Mouse (Mus musculus) adrenal gland, adult 2 months (tissue): Measurements from ENCODE around the gene Dnaic2. TPM values are rescaled to one million over a fixed set of nuclear protein-coding genes. Genes with fewer than 3 reads are reported as not detected.

Experiments
- DNase-seq: peaks from one replicate; pipeline ENCODE4 v3.0.0; 2021
- polyA plus RNA-seq: library from polyadenylated mRNA; depleted of rRNA; stranded (reverse); fragments of >200 nt; gene quantifications from 2 replicates; pipeline ENCODE4 v1.2.3, GENCODE M21; 2012
- total RNA-seq, 2 experiments: library from RNA; stranded (reverse); gene quantifications; 2 replicates each; pipeline ENCODE4 v1.2.3; 2021

The Dnaic2 gene
- total and polyA plus RNA-seq, 3 experiments: 0.17 to 0.85 (median 0.58) TPM

DNA sequence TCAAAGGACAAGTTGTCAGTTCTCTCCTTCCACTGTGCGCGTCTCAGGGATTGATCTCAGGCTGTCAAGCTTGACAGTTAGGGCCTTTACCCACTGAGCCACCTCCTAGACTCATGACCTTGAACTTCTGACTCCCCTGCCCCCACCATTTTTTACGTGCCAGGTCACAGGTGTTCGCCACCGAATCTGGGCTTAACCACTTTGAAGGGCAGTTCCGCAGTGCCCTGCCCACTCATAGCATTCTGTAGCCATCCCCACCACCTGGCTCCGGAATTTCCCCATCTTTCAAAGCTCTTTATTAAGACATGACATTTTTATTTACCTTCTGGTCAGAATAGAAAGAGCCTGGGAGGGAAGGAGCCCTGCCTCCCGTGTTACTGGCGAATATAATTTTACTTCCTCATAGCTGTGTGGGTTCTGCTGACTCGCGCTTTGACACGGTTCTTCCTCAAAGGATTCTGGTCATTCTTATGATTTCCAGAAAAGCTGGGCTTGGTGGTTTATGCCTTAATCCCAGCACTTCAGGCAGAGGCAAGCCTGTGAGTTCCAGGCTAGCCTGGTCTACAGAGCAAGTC, 20.4 kb downstream of the Dnaic2 start:
- DNase-seq: no peak

GRCm38 (mm10) chr11:114764820-114765818, 37.9 kb downstream of the Dnaic2 start, which contains the start of gene Kif19a:
Gene Kif19a, plus strand, starts transcription at chr11:114765388.
- DNase-seq: peak; percentile 79

- DNase-seq: no peak
Measured at GRCm38 (mm10) chr11:114769911-114770310, 42.7 kb downstream of the Dnaic2 start.

- no peak for DNase-seq
Measured at GRCm38 (mm10) chr11:114771896-114772295, 44.7 kb downstream of the Dnaic2 start.

DNA sequence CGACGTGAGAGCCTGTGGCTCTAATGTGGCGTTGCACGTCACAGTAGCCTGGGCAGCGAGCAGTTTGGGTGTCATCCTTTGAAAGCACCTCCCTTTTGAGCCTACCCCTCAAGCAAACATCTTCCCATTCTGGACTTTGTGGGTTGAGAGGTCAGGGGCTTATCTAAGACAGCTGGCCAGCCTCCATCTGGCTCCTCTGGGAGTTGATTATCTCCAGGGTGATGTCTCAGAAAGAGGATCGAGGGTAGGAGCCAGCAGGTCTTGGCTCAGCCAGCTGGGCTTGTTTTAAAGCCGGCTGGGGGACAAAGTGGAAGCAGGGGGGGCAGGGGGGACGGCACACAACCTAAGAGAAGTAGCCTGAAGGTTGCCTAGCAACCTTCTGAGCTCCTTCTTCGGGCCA, 52.9 kb downstream of the Dnaic2 start:
- DNase-seq: no peak

- DNase-seq: no peak
Measured at GRCm38 (mm10) chr11:114785892-114786291, 58.7 kb downstream of the Dnaic2 start.

DNA sequence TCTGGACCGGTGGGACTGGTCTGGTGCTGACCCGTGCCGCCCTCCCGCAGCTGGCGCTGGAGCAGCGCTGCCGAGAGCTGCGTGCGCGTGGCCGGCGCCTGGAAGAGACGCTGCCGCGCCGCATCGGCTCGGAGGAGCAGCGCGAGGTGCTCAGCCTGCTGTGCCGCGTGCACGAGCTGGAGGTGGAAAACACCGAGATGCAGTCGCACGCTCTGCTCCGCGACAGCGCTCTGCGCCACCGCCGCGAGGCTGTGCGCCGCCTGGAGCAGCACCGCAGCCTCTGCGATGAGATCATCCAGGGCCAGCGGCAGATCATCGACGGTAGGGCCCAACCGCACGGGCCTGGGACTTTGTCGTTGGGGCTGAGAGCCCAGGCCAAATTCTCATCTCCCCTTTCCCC, 59.1 kb downstream of the Dnaic2 start:
- DNase-seq: peak; percentile 28

GRCm38 (mm10) chr11:114787611-114788010, 60.4 kb downstream of the Dnaic2 start:
- no peak for DNase-seq

DNA sequence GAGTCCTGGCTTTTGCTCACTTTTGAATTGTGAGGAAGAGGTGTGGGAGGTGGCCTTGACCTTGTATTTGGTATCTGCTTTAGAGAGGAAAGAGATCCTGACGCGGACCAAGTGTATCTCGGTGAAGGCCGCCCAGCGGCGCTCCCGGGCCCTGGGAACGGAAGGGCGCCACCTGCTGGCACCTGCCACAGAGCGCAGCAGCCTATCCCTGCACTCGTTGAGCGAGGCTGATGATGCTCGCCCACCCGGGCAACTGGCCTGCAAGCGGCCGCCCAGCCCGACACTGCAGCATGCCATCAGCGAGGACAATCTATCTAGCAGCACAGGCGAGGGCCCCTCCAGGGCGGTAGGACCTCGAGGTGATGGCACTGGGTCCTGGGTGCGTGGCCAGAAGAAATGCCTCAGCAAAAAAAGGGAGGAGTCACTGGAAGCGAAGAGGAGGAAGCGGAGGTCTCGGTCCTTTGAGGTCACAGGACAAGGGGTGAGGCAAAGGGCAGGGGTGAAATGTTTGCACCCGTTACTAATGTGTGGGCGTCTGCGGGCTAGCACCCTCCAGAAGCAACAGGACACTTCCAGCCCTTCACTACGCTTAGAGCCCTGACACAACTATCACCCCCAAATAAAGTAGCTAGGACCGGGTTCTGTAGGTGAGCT, 62.0 kb downstream of the Dnaic2 start:
- peak; percentile 84 for DNase-seq

DNA sequence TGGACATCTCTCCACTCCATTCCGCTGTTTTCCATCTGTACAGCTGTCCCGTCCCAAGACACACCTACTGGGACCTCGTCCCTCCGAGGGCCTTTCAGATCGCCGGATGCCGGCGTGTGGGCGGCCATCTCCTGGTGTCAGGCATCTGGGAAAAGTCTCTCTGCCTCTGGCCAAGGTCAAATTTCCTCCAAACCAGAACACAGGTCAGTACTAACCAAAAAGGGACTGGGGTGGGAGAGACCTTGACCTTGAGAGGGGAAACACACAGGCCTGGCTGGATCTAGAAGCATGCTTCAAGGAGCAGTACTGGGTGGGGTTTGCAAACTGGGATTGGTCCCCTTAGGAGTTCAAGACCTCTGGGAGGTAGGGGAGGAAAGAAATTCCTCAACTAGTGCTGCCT, 62.5 kb downstream of the Dnaic2 start:
- DNase-seq: peak; percentile 10

DNA sequence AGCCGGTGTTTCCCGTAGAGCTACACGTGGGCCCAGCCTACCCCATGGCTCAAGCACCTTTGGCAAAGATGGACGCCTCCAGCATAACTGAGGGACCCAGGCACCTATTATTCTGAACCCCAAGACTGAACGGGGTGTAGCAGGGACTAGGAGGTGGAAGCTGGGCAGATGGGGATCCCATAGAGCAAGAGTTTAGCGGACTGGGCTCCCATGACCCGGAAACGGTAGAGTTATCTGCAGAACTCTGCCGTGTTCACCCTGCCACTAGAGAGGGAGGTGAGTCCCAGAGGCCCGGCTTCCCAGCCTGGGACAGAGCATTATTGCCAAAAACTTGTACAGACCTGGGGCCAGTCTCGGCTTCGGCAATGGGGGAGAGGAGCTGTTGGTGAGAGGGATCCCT, 63.0 kb downstream of the Dnaic2 start:
- no peak for DNase-seq

- DNase-seq: no peak
Measured at GRCm38 (mm10) chr11:114790841-114791240, 63.6 kb downstream of the Dnaic2 start.

GRCm38 (mm10) chr11:114791351-114791889, 64.2 kb downstream of the Dnaic2 start:
- peak; percentile 8 for DNase-seq

DNA sequence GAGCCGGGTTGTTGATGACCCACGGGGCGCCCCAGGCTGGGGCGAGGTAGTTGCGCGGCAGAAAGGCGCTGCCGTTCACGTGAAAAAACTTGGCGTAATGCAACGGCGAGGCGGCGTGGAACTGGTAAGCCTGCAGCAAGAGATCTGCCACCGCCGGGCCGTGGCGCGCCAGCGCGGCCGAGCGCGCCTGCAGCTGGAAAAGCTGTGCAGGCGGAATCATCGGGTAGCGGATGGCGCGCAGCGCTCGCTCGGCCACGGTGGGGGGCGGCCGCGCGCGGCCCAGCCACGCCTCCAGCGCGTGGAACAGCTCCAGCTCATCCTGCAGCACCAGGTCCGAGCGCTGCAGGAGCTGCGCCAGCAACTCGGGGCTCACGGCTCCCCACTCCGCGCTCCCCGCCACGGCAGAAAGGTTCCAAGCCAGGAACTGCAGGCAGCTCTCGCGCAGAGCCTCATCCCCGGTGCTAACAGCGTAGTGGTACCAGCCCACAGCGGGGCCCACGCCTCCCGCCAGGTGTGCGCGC, 64.7 kb downstream of the Dnaic2 start:
- DNase-seq: no peak

DNA sequence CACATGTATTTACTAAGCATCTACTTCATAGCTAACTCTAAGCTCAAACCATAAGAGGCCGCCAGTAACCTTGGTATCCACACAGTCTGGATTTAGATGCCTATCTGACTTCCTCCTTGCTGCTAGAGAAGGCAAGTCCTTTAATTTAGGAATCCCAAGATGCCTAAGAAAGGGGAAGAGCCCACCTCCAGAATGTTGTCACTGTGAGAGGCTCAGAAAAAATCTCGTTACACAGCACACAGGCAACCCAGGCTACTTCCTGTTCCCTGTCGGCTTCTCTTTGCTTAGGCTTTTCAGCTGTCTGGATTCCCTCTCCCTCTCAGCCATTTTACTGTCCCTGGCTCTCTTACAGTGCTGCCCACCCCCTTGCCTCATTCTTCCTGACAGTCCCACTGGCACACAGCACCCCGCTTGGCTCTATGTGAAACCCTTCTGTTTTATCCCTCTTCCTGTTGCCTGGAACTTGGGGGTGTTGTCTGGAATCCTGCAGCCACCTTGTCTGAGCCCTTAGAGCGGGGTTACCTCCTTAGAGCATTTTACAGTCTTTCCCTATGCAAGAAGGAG, 65.8 kb downstream of the Dnaic2 start:
- no peak for DNase-seq

DNA sequence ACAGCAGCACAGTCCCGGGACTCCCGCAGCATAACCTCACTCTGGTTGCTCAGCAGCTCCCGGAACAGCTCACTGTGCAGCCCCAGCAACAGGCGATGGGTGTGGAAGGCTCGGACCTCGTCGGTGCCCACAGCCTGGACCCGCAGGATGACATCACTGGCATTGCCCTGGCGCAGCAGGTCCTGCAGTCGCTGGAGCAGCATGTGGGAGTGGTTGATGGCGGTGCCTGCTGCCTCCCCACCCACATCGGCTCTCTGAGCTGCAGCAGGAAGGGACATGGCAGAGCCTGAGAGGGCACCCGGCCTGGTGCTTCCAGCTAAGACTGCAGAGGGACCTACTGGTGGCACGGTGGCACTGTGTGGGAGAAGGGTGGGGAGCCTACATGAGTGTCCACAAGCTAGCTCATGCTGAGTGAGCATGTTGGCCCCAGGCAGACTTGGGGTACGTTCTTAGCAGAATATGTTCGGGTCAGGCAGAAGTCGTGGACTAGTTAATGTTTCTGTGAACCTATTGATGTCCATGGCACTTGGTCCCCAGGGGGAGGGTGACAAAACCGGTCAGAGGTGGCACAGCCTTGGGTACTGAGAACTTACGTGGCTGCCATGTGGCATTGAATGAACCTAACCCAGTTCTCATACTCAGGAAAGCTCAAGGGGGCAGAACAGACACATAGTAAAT, 66.8 kb downstream of the Dnaic2 start:
- DNase-seq: no peak

DNA sequence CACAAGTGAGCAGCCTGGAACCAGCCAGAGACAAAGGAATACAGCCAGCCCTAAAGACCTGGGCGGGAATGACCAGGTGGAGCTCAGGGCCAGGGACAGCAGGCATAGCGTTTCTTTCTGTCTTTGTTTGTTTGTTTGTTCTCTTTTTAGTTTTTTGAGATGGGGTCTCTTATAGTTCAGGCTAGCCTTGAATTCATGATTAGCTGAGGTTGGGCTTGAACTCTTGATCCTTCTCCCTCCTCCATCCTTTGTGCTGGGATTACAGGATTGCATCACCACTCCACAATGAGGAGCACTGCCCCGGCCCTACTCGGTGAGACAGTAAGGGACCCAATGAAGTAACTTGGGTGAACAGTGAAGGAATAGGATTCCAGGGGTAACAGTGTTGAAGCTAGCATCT, 67.5 kb downstream of the Dnaic2 start:
- DNase-seq: no peak

DNA sequence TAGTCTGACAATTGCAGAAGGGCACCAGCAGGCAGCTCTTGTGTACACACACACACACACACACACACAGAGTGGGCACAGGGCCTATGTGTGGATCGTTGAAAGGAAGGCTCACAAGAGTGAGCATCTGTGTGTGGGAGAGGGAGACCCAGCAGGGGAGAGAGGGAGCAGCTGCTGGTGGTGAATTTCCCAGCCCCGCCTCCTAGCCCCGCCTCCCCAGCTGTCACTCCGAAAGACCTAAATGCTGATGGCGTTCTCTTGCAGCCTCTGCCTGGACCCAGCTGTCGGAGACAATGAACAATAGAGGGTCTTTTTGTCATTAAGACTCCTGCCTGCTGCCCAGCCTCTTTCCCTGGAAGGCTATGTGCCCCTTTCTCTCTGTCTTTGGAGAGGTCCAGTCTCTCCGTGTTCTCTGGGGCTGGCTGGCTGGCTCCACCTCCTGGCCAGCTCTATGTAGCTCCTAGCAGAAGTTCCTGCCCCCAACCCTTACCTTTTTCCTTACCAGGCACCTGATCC, 68.1 kb downstream of the Dnaic2 start:
- DNase-seq: peak; percentile 40

DNA sequence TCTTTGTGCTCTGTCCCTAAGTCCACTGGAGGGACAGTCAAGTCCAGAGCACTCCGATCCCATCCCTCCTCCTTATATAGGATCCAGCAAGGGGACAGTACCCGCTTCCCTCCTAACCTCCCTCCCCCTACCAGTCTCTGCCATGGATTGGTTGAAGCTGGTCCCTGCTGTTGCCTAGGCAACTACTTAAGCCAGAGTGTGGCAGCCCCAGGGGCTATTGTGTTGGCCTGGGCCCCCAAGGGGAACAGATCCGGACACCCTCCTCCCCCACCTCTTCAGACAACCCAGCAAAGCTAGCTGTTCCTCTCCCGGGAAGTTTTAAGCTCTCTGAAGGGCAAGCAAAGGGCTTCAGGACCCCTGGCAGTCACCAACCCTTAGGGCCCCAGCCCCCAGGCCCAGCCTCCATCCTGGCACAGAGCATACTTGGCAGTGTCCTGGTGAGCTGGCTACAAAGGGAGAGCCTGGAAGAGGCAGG, 68.7 kb downstream of the Dnaic2 start, which contains the start of gene Btbd17:
Gene Btbd17 (minus strand): TSS at position 98 of the 475 bp plus-strand sequence.
- no peak for DNase-seq

GRCm38 (mm10) chr11:114797176-114797575, 70.0 kb downstream of the Dnaic2 start:
- DNase-seq: no peak

- no peak for DNase-seq
Measured at GRCm38 (mm10) chr11:114797981-114798380, 70.8 kb downstream of the Dnaic2 start.
